Mouse (Mus musculus) G1E (cell line): ENCODE measurements around the gene Cx3cr1. TPM values are rescaled to one million over a fixed set of nuclear protein-coding genes. Genes with fewer than 3 reads are reported as not detected.

Experiments
- ATAC-seq: 2 replicates; pipeline ENCODE4 v1.8.0; 2016; ENCODE audit warnings: mild to moderate bottlenecking; ENCODE audit not compliant: insufficient number of reproducible peaks, poor library complexity, low FRiP score, severe bottlenecking; ENCODE audit errors: extremely low read depth
- DNase-seq: peaks from one replicate; pipeline ENCODE4 v3.0.0; 2012; ENCODE audit warnings: low spot score
- H3K27me3 ChIP-seq: 2 replicates; pipeline ENCODE4 v1.6.1; 2012; ENCODE audit warnings: mild to moderate bottlenecking, low read length, inconsistent platforms; ENCODE audit not compliant: insufficient read depth
- H3K36me3 ChIP-seq: replicated peaks from 2 replicates; pipeline ENCODE3; 2012; ENCODE audit warnings: mild to moderate bottlenecking, inconsistent platforms
- H3K4me1 ChIP-seq: 2 replicates; pipeline ENCODE4 v1.6.1; 2012; ENCODE audit warnings: low read depth, low read length, inconsistent platforms, mixed read lengths; ENCODE audit not compliant: insufficient read depth
- H3K4me3 ChIP-seq: 2 replicates; pipeline ENCODE4 v1.5.1; 2012; ENCODE audit warnings: low read depth, mild to moderate bottlenecking, inconsistent platforms, low read length, moderate library complexity, mixed read lengths
- H3K9me3 ChIP-seq: replicated peaks from 2 replicates; pipeline ENCODE4 v1.6.1; 2012; ENCODE audit warnings: inconsistent platforms
- CTCF ChIP-seq: IDR thresholded peaks from 2 replicates; pipeline ENCODE4 v1.5.1; 2012; ENCODE audit warnings: low read depth, low read length, inconsistent platforms, mixed read lengths
- GATA1 ChIP-seq: IDR thresholded peaks from 2 replicates; pipeline ENCODE4 v1.6.1; 2012; ENCODE audit warnings: borderline replicate concordance, low read length, inconsistent platforms, mixed read lengths
- GATA2 ChIP-seq: IDR thresholded peaks from 2 replicates; pipeline ENCODE4 v1.6.1; 2012; ENCODE audit warnings: low read depth, low read length, inconsistent platforms, borderline replicate concordance
- POLR2AphosphoS5 ChIP-seq: IDR thresholded peaks from 2 replicates; pipeline ENCODE4 v1.6.1; 2012; ENCODE audit warnings: low read depth, low read length, inconsistent platforms; ENCODE audit not compliant: insufficient replicate concordance
- TAL1 ChIP-seq: conservative IDR thresholded peaks from 2 replicates; pipeline ENCODE4 v1.6.1; 2012; ENCODE audit warnings: low read depth, low read length, inconsistent platforms, mixed read lengths
- polyA plus RNA-seq: library from polyadenylated mRNA; stranded (reverse); fragments of >175 nt; gene quantifications from 2 replicates; pipeline ENCODE4 v1.2.3, GENCODE M21; 2012
- total RNA-seq, 2 experiments: library from RNA; stranded (forward) in 1 of 2; stranded (reverse) in 1 of 2; fragments of 200-1000 nt in 1 of 2; fragments of >200 nt in 1 of 2; fragmentation: Nextera tagmentation in 1 of 2; gene quantifications; 2 replicates each; pipeline ENCODE4 v1.2.3; 2014 to 2017

Cx3cr1 gene
- total and polyA plus RNA-seq, 3 experiments: 0.22 TPM; not detected in 2

DNA sequence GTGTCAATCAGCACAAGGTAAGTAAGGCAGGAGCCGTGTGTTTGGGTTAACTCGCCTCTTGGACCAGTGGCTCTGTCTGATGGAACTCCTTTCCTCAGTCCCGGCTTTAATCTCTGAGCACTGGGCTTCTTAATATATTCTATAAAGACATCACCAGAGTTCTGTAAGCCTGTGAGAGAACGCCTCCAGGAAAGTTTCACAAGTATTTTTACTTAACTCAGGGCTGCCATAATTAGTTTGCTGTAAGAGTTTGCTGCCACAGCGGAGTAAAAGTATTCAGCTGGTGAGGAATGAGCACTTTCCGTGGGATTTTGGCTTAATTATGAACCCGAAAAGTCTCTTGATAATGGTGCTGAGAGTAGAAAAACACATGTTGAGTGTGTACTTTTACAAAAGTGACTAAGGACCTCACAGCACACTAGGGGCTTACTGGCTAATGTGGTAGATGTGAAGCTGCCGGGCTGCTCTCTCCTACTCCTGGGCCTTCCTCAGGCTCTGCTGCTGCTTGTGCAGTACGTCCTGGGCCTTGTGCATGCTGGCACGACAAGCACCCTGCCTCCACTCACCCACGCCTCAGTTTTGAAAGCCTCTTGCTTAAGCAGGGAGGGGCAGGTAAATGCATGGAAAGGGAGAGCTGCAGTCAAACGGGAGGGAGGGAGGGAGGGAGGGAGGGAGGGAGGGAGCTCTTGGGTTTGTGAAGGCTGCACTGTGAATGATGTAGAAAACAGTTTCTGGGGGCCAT, 167.1 kb downstream of the Cx3cr1 start:
- ATAC-seq (no peak), DNase-seq (no peak)
- peaks cover 18% of the 10 kb centered on the region for H3K4me1 ChIP-seq
- TF ChIP-seq GATA1 (no peak), POLR2AphosphoS5 (no peak), CTCF (no peak), GATA2 (no peak), TAL1 (no peak)
- H3K4me3 ChIP-seq: no peak overlapping the region
- peaks cover 85% of the 10 kb centered on the region for H3K36me3 ChIP-seq
- no peaks in the 10 kb centered on the region for H3K9me3 ChIP-seq
- H3K27me3 ChIP-seq: no peaks in the 10 kb centered on the region

DNA sequence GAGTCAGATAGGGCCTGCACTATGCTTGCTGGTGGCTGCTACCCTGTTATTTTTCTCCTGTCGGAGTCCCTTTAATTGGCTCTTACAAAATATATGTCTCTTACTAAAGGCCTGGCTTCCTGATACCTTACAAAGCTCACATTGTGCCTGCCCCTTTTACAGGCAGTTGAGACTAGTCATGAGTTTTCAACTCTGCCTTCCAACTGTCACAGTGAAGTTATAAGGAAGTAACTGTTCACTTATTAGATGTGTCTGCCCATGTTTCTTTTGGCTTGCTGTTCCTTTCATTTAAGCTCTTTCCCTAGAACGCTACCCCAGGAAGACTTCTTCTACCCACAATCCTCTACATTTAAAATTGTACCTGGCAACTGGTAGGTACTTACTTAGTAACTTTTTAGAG, 170.2 kb downstream of the Cx3cr1 start:
- peaks cover 37% of the 10 kb centered on the region for H3K4me1 ChIP-seq
- DNase-seq: no peak

DNA sequence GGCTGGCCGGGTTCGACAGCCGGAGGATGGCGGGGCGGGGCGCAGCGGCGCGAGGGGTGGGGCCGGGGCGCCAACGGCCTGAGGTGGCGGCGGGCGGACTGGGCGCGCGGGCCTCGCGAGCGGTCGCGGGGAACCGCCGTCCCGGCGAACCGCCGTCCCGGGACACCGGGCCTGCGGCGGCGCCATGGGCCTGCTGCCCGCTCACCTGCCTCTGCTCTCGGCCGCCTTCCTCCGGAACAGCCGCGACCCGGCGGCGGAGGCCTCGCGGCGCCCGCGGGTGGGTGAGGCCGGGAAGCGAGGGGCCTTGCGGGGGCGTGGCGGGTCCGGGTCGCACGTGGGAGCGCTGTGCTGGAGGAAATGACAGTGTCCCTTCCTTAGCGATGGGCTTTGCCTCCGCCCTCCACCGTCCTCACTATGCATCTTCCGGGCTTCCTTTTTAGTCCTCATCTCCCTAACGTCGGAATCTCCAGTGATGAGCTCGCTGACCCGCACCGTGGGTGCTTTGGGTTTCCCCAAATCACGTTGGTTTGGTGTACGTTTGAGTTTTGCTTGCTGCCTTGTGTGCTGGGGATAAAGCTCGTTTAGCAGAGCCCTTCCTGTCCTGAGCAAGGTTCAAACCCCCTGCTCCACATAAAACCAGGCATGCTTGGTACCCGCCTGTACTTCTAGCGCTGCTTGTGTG, 174.5 kb downstream of the Cx3cr1 start:
- DNase-seq (peak; percentile 63), ATAC-seq (no peak)
- Histone ChIP-seq H3K27me3 (no peaks in the 10 kb centered on the region), H3K4me3 (peak overlapping the region; percentile 95), H3K36me3 (peaks cover 41% of the 10 kb centered on the region), H3K9me3 (no peaks in the 10 kb centered on the region), H3K4me1 (peaks cover 48% of the 10 kb centered on the region)
- TF ChIP-seq TAL1: no peak
- no peak for TF ChIP-seq POLR2AphosphoS5
- no peak for TF ChIP-seq GATA2
- TF ChIP-seq CTCF: no peak
- no peak for TF ChIP-seq GATA1

More for the DNA sequence above, 170.2 kb downstream of the Cx3cr1 start:
- Histone ChIP-seq H3K4me3 (no peak overlapping the region), H3K36me3 (peaks cover 73% of the 10 kb centered on the region), H3K9me3 (no peaks in the 10 kb centered on the region), H3K27me3 (no peaks in the 10 kb centered on the region)
- ATAC-seq: no peak
- no peak for TF ChIP-seq POLR2AphosphoS5
- no peak for TF ChIP-seq GATA1

DNA sequence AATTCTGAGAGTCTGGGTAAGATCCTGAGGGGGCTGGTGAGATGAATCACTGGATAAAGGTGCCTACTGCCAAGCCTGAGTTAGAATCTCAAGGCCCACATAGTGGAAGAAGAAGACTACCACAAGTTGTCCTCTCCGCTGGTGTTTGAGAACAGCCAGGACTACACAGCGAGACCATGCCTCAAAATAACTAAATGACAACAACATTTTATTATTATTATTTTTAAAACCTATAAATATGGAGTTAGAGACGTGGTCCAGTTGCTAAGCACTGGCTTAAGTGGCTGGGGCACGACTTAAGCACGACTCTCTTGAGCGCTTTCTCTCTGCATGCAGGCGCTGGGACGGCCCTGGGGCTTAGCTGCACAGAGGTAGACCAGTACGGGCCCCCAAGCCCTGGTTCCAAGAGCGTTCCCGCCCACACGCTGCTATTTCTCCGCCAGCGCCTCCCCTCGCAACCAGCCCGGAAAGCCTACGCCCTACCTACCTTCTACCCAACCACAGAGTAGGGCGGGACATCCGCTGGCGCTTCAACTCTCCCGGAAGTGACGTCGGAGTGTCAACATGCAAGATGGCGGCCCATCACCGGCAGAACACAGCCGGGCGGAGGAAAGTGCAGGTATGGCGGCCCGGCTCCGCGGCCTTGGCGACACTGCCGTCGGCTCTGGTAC, 175.2 kb downstream of the Cx3cr1 start, which contains the start of gene Wdr48:
Gene Wdr48, plus strand, starts transcription at position 540 of the 671 bp plus-strand sequence.
- Histone ChIP-seq H3K4me1 (peaks cover 45% of the 10 kb centered on the region), H3K4me3 (peak within 1 kb of the TSS; percentile 95), H3K27me3 (no peaks in the 10 kb centered on the region), H3K9me3 (no peaks in the 10 kb centered on the region), H3K36me3 (peaks cover 35% of the 10 kb centered on the region)
- ATAC-seq (peak; percentile 98), DNase-seq (peak; percentile 98)
- no peak for TF ChIP-seq GATA1
- no peak for TF ChIP-seq TAL1
- no peak for TF ChIP-seq POLR2AphosphoS5
- TF ChIP-seq GATA2: no peak
- TF ChIP-seq CTCF: no peak

DNA sequence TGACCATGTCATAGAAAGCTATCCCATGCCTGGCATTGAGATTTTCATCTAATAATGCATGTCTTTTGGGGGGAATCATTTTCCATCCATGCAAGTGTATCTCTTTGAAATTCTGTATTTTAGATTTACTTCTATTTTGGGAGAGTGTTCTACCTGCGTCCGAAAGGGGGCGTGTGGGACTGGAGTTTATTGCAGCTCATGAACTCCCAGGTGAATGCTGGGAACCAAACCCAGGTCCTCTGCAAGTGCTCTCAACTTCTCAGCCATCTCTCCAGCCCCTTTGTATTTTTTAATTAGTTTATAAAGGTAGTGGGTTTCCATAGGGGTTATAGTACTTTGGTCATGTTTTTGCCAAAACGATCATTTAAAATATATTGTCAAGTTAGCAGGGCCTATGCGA, 175.8 kb downstream of the Cx3cr1 start:
- H3K27me3 ChIP-seq: no peaks in the 10 kb centered on the region
- no peak for TF ChIP-seq POLR2AphosphoS5
- no peak for TF ChIP-seq TAL1
- TF ChIP-seq GATA1: no peak
- no peak for TF ChIP-seq CTCF
- H3K9me3 ChIP-seq: no peaks in the 10 kb centered on the region
- H3K4me1 ChIP-seq: peaks cover 40% of the 10 kb centered on the region
- DNase-seq: no peak
- ATAC-seq: no peak
- H3K4me3 ChIP-seq: no peak overlapping the region; the same call in 1 of the 2 replicates
- peaks cover 29% of the 10 kb centered on the region for H3K36me3 ChIP-seq

DNA sequence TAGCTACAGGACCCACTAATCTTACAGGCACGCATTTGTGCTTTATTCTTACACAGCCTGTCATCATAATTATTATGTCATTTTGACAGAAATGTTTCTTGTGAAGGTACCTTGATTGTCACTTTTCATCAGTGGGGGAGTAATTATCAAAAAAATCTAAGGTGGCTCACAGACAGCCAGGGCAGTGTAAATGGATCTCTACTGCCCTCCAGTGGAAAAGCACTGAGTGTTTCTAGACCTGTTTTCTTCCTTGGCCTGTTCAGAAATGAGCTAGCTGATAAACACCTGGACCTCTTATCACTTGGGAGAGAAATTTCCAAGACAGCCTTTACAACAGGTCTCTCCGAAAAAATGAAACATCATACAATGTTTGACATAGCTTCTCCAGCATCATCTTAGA, 179.0 kb downstream of the Cx3cr1 start:
- Histone ChIP-seq H3K9me3 (no peaks in the 10 kb centered on the region), H3K4me1 (peaks cover 18% of the 10 kb centered on the region), H3K36me3 (no peaks in the 10 kb centered on the region), H3K4me3 (no peak overlapping the region), H3K27me3 (no peaks in the 10 kb centered on the region)
- TF ChIP-seq TAL1 (no peak), GATA2 (no peak), POLR2AphosphoS5 (no peak), GATA1 (no peak), CTCF (no peak)
- ATAC-seq: no peak
- peak; percentile 11 for DNase-seq
